Mouse (Mus musculus) kidney, adult 2 months (tissue): ENCODE data around the gene Slc39a2. TPM values are rescaled to one million over a fixed set of nuclear protein-coding genes. Genes with fewer than 3 reads are reported as not detected.
A peak's percentile ranks its signal among the peaks of the same experiment; 100 is the strongest.

Experiments used
- DNase-seq: peaks from one replicate; pipeline ENCODE4 v3.0.0; 2021
- H3K27ac ChIP-seq: fragments of 200-500 bp; 2 replicates; pipeline ENCODE4 v1.5.1; 2012; ENCODE audit warnings: low read depth, low read length, control low read depth, inconsistent platforms; ENCODE audit not compliant: insufficient read depth
- H3K27me3 ChIP-seq: fragments of 200-500 bp; replicated peaks from 2 replicates; pipeline ENCODE4 v1.6.1; 2012; ENCODE audit warnings: mild to moderate bottlenecking, moderate library complexity, low read length, inconsistent platforms; ENCODE audit not compliant: control insufficient read depth, insufficient read depth
- H3K36me3 ChIP-seq: fragments of 200-500 bp; 2 replicates; pipeline ENCODE4 v1.6.1; 2012; ENCODE audit warnings: mild to moderate bottlenecking, moderate library complexity, low read length, inconsistent platforms; ENCODE audit not compliant: control insufficient read depth, insufficient read depth
- H3K4me1 ChIP-seq: fragments of 200-500 bp; 2 replicates; pipeline ENCODE4 v1.6.1; 2011; ENCODE audit warnings: low read length; ENCODE audit not compliant: control insufficient read depth, insufficient read depth
- H3K4me3 ChIP-seq: fragments of 200-500 bp; 2 replicates; pipeline ENCODE4 v1.5.1; 2011; ENCODE audit warnings: mild to moderate bottlenecking, low read depth, low read length, control low read depth; ENCODE audit not compliant: insufficient read depth
- CTCF ChIP-seq: fragments of 200-500 bp; conservative IDR thresholded peaks from 2 replicates; pipeline ENCODE4 v1.5.1; 2011; ENCODE audit warnings: low read depth, mild to moderate bottlenecking, control low read depth, low read length, moderate library complexity, mixed read lengths; ENCODE audit not compliant: insufficient read depth, insufficient read length
- POLR2A ChIP-seq: fragments of 200-500 bp; IDR thresholded peaks from one replicate; pipeline ENCODE4 v1.6.1; 2011; ENCODE audit warnings: low read depth, low read length, control low read depth
- WGBS: fragments of 180-500 bp; shearing (Covaris S2); methylation state at CpG from one replicate; pipeline ENCODE4 v1.1.7; 2018; 5-methylcytosine and 5-hydroxymethylcytosine counted together
- polyA plus RNA-seq: library from polyadenylated mRNA; depleted of rRNA; stranded (reverse); fragments of >200 nt; gene quantifications from 2 replicates; pipeline ENCODE4 v1.2.3, GENCODE M21; 2012; rRNA removed

Gene Slc39a2
- polyA plus RNA-seq, 1 experiment: 0.52 TPM

- Histone ChIP-seq H3K4me1 (no peaks in the 10 kb centered on the region), H3K4me3 (no peak overlapping the region), H3K27ac (no peak overlapping the region), H3K36me3 (no peaks in the 10 kb centered on the region), H3K27me3 (no peaks in the 10 kb centered on the region)
- peak; percentile 86 for DNase-seq
- TF ChIP-seq POLR2A (no peak), CTCF (peak; percentile 85)
- 31% methylated on average over 5 of the region's 5 CpGs for WGBS
Observed at GRCm38 (mm10) chr14:51930824-51931223, 38.1 kb downstream of the Slc39a2 start.

GRCm38 (mm10) chr14:51932092-51933020 is 39.7 kb downstream of the Slc39a2 start:
- WGBS: 47% methylated on average over 10 of the region's 10 CpGs
- no peak for DNase-seq

GRCm38 (mm10) chr14:51939005-51939404 is 46.3 kb downstream of the Slc39a2 start:
- no peaks in the 10 kb centered on the region for H3K36me3 ChIP-seq
- H3K4me1 ChIP-seq: no peaks in the 10 kb centered on the region; the same call in 1 of the 2 replicates
- TF ChIP-seq POLR2A (no peak), CTCF (no peak)
- no peak overlapping the region for H3K4me3 ChIP-seq
- 89% methylated on average over 9 of the region's 9 CpGs for WGBS
- DNase-seq: no peak
- no peaks in the 10 kb centered on the region for H3K27me3 ChIP-seq
- no peak overlapping the region for H3K27ac ChIP-seq

More at GRCm38 (mm10) chr14:51932092-51933020, 39.7 kb downstream of the Slc39a2 start:
- Histone ChIP-seq H3K27ac (no peak overlapping the region), H3K4me1 (no peaks in the 10 kb centered on the region), H3K27me3 (no peaks in the 10 kb centered on the region), H3K36me3 (no peaks in the 10 kb centered on the region), H3K4me3 (no peak overlapping the region)
- TF ChIP-seq CTCF (no peak), POLR2A (no peak)

GRCm38 (mm10) chr14:51940944-51941560 is 48.4 kb downstream of the Slc39a2 start:
- Histone ChIP-seq H3K4me1 (no peaks in the 10 kb centered on the region; the same call in 1 of the 2 replicates), H3K27ac (peak overlapping the region; percentile 62), H3K4me3 (no peak overlapping the region), H3K36me3 (no peaks in the 10 kb centered on the region), H3K27me3 (no peaks in the 10 kb centered on the region)
- peak; percentile 76 for DNase-seq
- TF ChIP-seq POLR2A (no peak), CTCF (no peak)
- WGBS: 39% methylated on average over 8 of the region's 8 CpGs

- DNase-seq: no peak
- Histone ChIP-seq H3K4me1 (no peaks in the 10 kb centered on the region; the same call in 1 of the 2 replicates), H3K36me3 (no peaks in the 10 kb centered on the region), H3K27ac (peak overlapping the region; percentile 62), H3K27me3 (no peaks in the 10 kb centered on the region), H3K4me3 (no peak overlapping the region)
- TF ChIP-seq CTCF (no peak), POLR2A (no peak)
- WGBS: 49% methylated on average over 9 of the region's 9 CpGs
Observed at GRCm38 (mm10) chr14:51941577-51941976, 48.9 kb downstream of the Slc39a2 start.

- no peaks in the 10 kb centered on the region for H3K27me3 ChIP-seq
- no peak overlapping the region for H3K4me3 ChIP-seq
- no peaks in the 10 kb centered on the region for H3K36me3 ChIP-seq
- no peak overlapping the region for H3K27ac ChIP-seq
- H3K4me1 ChIP-seq: no peaks in the 10 kb centered on the region; the same call in 1 of the 2 replicates
- 48% methylated on average over 7 of the region's 7 CpGs for WGBS
- DNase-seq: no peak
- TF ChIP-seq POLR2A (no peak), CTCF (no peak)
Observed at GRCm38 (mm10) chr14:51942236-51942635, 49.5 kb downstream of the Slc39a2 start.

- DNase-seq: no peak
- TF ChIP-seq CTCF (no peak), POLR2A (no peak)
- Histone ChIP-seq H3K4me3 (no peak overlapping the region), H3K27ac (no peak overlapping the region), H3K36me3 (no peaks in the 10 kb centered on the region), H3K27me3 (no peaks in the 10 kb centered on the region), H3K4me1 (no peaks in the 10 kb centered on the region)
- WGBS: 80% methylated on average over 6 of the region's 6 CpGs
Observed at GRCm38 (mm10) chr14:51943336-51943735, 50.6 kb downstream of the Slc39a2 start.

Other genes with a start within 250 kb of the Slc39a2 start
- gene Gm17079, start 197.4 kb upstream of the Slc39a2 start, polyA plus RNA-seq: not detected in 2 replicates
- not detected in 2 replicates for gene Gm5800, start 175.7 kb upstream of the Slc39a2 start, polyA plus RNA-seq
- not detected in 2 replicates for gene Ang4, start 119.3 kb upstream of the Slc39a2 start, polyA plus RNA-seq
- gene AY358078, start 92.8 kb upstream of the Slc39a2 start, polyA plus RNA-seq: not detected in 2 replicates
- gene Ear6, start 39.2 kb upstream of the Slc39a2 start, polyA plus RNA-seq: not detected in 2 replicates
- gene Mettl17, start 8.0 kb upstream of the Slc39a2 start, polyA plus RNA-seq: 24.0 and 27.6 TPM in 2 replicates
- gene Ndrg2, start 21.3 kb downstream of the Slc39a2 start, polyA plus RNA-seq: 220 and 235 TPM in 2 replicates
- gene Tppp2, start 25.5 kb downstream of the Slc39a2 start, polyA plus RNA-seq: not detected in 2 replicates
- gene Rnase13, start 29.9 kb downstream of the Slc39a2 start, polyA plus RNA-seq: not detected in 2 replicates
- 36.1 and 37.4 TPM in 2 replicates for gene Arhgef40, start 91.8 kb downstream of the Slc39a2 start, polyA plus RNA-seq
- gene Tmem253, start 122.8 kb downstream of the Slc39a2 start, polyA plus RNA-seq: 2.4 and 2.5 TPM in 2 replicates
- gene Zfp219, start 127.8 kb downstream of the Slc39a2 start, polyA plus RNA-seq: 43.2 and 61.8 TPM in 2 replicates
- not detected in 2 replicates for gene Olfr221, start 149.6 kb downstream of the Slc39a2 start, polyA plus RNA-seq
- 62.9 and 90.0 TPM in 2 replicates for gene Hnrnpc, start 211.1 kb downstream of the Slc39a2 start, polyA plus RNA-seq
- gene Rpgrip1, start 217.8 kb downstream of the Slc39a2 start, polyA plus RNA-seq: 2.5 and 2.9 TPM in 2 replicates